Mouse (Mus musculus): ENCODE results near the gene Pdk2.

Gene Pdk2

GRCm38 (mm10) chr11:94986435-94986834, 54.7 kb downstream of the Pdk2 start:
- DNase-seq, result no peak

DNA sequence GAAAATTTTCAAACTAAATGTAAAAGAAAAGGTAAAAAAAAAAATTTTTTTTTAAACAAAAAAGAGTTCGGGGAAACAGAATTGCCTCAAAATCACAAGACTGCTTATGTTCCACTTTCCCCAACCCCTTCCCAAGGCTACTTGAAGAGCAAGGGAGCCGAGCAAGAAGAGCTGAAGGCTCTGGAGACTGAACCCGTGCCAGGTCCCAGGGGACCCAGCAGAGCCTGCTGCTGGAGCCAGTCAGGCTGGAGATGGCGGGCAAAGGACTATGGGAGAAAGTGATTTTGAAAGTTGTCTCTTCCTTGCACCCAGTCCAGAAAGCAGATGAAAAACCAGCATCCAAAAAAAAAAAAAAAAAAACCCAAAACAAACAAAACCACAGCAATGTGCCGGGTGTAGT, 55.3 kb downstream of the Pdk2 start:
- no peak for DNase-seq

DNA sequence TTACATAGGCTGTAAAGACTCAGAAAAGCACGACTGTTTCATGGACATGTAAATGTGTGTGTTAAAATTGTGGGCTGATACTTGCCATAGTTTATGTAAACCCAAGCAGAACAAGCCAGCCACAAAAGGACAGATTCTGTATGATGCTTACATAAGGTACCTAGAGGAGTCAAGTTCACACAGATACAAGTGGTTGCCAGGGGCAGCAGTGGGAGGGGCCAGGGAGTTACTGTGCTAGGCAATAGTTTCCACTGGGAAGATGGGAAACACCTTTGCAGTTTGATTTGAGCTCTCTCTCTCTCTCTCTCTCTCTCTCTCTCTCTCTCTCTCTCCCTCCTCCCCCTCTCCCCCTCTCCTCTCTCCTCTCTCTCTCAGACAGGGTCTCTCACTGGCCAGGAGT, 56.0 kb downstream of the Pdk2 start:
- no peak for DNase-seq

DNA sequence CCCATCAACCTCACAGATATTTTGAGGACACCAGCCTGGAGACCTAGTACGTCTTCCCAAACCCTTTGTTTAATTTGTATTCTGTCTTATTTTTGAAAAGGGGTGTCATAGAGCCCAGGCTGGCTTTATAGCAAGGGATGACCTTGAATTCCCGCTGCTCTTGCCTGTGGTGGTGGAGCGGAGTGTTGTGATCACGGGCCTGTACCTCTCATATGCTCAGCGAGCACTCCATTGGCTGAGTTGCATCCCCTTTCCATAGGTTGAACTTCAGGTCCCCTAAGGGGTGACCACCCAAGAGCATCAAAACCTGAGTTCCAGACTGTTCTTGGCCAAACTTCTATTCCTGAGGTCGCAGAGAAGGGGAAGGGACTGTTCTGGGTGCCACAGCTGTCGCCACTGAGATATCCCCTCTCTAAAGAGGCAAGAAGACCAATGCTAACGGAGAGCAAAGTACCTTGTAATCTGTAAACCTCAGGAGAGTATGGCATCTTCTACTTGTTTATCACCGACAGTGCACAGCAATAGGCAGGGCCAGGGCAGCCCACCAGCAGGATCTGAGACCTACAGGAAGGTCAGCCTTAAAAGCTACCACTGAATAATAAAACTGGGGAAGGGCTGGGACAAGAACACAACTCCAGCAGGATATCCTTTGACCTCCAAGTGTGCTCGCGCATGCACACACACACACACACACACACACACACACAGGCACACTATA, 61.5 kb downstream of the Pdk2 start:
- no peak for DNase-seq

DNA sequence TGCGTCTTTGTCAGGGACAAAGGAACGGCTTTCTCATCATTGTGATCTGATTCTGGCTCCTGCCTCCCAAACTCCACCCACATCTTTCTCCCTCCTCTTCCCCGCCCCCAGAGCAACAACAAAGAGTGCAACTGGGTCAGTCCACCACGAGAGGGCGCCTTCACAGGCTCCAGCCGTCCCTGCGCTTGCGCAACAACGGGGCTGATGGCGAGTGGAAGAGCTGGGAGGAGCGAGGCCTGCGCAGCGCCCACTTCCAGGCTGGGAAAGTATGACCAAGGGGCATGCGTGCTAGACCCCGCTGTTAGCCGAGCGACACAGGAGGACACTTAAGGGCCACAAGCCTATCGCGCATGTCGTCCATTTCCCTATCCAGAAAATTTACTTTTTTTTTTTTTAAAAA, 62.2 kb downstream of the Pdk2 start:
- peak; percentile 96 for DNase-seq

GRCm38 (mm10) chr11:94978178-94978915, 62.8 kb downstream of the Pdk2 start:
- no peak for DNase-seq
